Mouse (Mus musculus) intestine, embryonic 15.5 days (tissue): ENCODE results near the gene Sfta2. TPM values are rescaled to one million over a fixed set of nuclear protein-coding genes. Genes with fewer than 3 reads are reported as not detected.

Experiments used
- ATAC-seq: fragments of 200-750 bp; cut with Nextera tagmentation; 2 replicates; pipeline ENCODE4 v1.8.0; 2017; ENCODE audit warnings: moderate TSS enrichment, moderate library complexity
- H3K27ac ChIP-seq: fragments of 300-500 bp; sonication (generic); 2 replicates; pipeline ENCODE4 v1.5.1; 2015; ENCODE audit warnings: mild to moderate bottlenecking, inconsistent platforms
- H3K27me3 ChIP-seq: fragments of 300-500 bp; sonication (generic); replicated peaks from 2 replicates; pipeline ENCODE4 v1.6.1; 2015; ENCODE audit warnings: inconsistent platforms
- H3K36me3 ChIP-seq: fragments of 300-500 bp; sonication (generic); 2 replicates; pipeline ENCODE4 v1.6.1; 2015; ENCODE audit warnings: inconsistent platforms
- H3K4me1 ChIP-seq: fragments of 300-500 bp; sonication (generic); replicated peaks from 2 replicates; pipeline ENCODE4 v1.6.1; 2015; ENCODE audit warnings: inconsistent platforms
- H3K4me2 ChIP-seq: fragments of 300-500 bp; sonication (generic); replicated peaks from 2 replicates; pipeline ENCODE4 v1.6.1; 2015; ENCODE audit warnings: mild to moderate bottlenecking, inconsistent platforms
- H3K4me3 ChIP-seq: fragments of 300-500 bp; sonication (generic); replicated peaks from 2 replicates; pipeline ENCODE4 v1.5.1; 2015; ENCODE audit warnings: inconsistent platforms
- H3K9ac ChIP-seq: fragments of 300-500 bp; sonication (generic); 2 replicates; pipeline ENCODE4 v1.6.1; 2015; ENCODE audit warnings: inconsistent platforms
- H3K9me3 ChIP-seq: fragments of 300-500 bp; sonication (generic); 2 replicates; pipeline ENCODE4 v1.6.1; 2016; ENCODE audit warnings: inconsistent platforms
- WGBS: fragments of 180-500 bp; shearing (Covaris S2); methylation state at CpG from one replicate; pipeline ENCODE4 v1.1.7; 2015; 5-methylcytosine and 5-hydroxymethylcytosine counted together
- polyA plus RNA-seq: library from polyadenylated mRNA; unstranded; fragments of >200 nt; fragmentation: Nextera tagmentation; extraction: Ambion mirVana; gene quantifications from 2 replicates; pipeline ENCODE4 v1.2.1, GENCODE M21; 2015

The Sfta2 gene
- polyA plus RNA-seq, 1 experiment from 2014 or later: 2.8 TPM

- ATAC-seq: peak; percentile 49
- H3K4me3 ChIP-seq: no peak overlapping the region
- peak overlapping the region; percentile 94; the same call in 1 of the 2 replicates for H3K4me2 ChIP-seq
- no peaks in the 10 kb centered on the region for H3K27me3 ChIP-seq
- WGBS: 74% methylated on average over 17 of the region's 17 CpGs
- H3K9me3 ChIP-seq: no peaks in the 10 kb centered on the region
- H3K9ac ChIP-seq: no peak overlapping the region; the same call in 1 of the 2 replicates
- no peak overlapping the region for H3K27ac ChIP-seq
- H3K36me3 ChIP-seq: peaks cover 23% of the 10 kb centered on the region
- H3K4me1 ChIP-seq: peaks cover 7% of the 10 kb centered on the region; the same call in 1 of the 2 replicates
Measured at GRCm38 (mm10) chr17:35665957-35666515, 64.7 kb downstream of the Sfta2 start.

DNA sequence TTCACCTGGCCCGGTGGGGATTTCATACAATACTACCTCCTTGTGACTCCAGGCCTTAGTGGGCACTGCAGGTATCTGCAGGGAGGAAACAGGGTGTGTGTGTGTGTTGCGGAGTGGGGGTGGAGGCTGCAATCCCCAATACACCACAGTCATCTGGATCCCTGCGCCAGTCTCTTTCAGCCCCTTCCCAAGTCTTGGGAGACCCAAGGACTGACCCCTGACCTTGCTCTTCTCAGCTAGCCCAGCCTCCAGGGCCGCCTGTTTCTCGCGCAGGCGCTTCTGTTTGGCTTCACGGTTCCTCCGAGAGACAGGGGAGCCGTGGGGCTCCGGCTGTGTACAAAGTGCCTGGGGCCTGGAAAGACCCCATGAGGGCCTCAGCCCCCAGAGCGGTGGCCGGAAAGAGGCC is 65.5 kb downstream of the Sfta2 start:
- 5% methylated on average over 13 of the region's 13 CpGs for WGBS
- Histone ChIP-seq H3K36me3 (peaks cover 18% of the 10 kb centered on the region), H3K4me1 (peaks cover 7% of the 10 kb centered on the region; the same call in 1 of the 2 replicates), H3K4me3 (peak overlapping the region; percentile 72), H3K4me2 (peak overlapping the region; percentile 94), H3K27ac (peak overlapping the region; percentile 82), H3K9ac (peak overlapping the region; percentile 83), H3K9me3 (no peaks in the 10 kb centered on the region), H3K27me3 (no peaks in the 10 kb centered on the region)
- peak; percentile 60 for ATAC-seq

- Histone ChIP-seq H3K36me3 (peaks cover 18% of the 10 kb centered on the region), H3K4me2 (peak within 1 kb of the TSS; percentile 94), H3K9ac (peak within 1 kb of the TSS; percentile 83), H3K27me3 (no peaks in the 10 kb centered on the region), H3K4me1 (peaks cover 7% of the 10 kb centered on the region; the same call in 1 of the 2 replicates), H3K9me3 (no peaks in the 10 kb centered on the region), H3K4me3 (peak within 1 kb of the TSS; percentile 72), H3K27ac (peak within 1 kb of the TSS; percentile 84)
- ATAC-seq: peak; percentile 88
- WGBS: under 1% methylated on average over 61 of the region's 61 CpGs
Measured at GRCm38 (mm10) chr17:35667334-35668065, 66.2 kb downstream of the Sfta2 start, which contains the start of gene Vars2. TSS of gene Vars2 (minus strand) at chr17:35667592.

DNA sequence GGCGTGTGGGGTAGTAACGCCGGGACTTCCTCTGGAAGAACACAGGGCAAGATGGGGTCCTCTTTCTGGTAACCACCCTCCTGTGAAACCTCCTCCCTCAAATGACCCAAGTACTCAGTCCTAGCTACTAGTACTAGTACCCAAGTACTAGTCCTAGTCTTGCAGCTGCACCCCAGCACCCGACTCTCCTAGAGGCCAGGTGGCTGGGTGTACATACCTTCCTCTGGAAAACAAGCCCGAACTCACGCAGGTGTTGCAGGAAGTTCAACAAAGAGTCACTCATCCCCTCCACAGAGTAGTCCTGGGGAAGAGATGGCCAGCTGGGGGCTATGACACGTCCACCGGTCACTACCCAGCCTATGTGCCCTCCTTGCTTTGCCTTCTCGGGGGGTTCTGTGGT is 68.4 kb downstream of the Sfta2 start:
- Histone ChIP-seq H3K4me3 (no peak overlapping the region), H3K4me2 (no peak overlapping the region), H3K36me3 (peaks cover 4% of the 10 kb centered on the region; the same call in 1 of the 2 replicates), H3K27ac (no peak overlapping the region), H3K9ac (no peak overlapping the region), H3K9me3 (no peaks in the 10 kb centered on the region), H3K4me1 (peaks cover 12% of the 10 kb centered on the region), H3K27me3 (no peaks in the 10 kb centered on the region)
- no peak for ATAC-seq
- 94% methylated on average over 9 of the region's 9 CpGs for WGBS

GRCm38 (mm10) chr17:35671846-35672245 is 70.5 kb downstream of the Sfta2 start:
- no peaks in the 10 kb centered on the region for H3K27me3 ChIP-seq
- H3K4me2 ChIP-seq: no peak overlapping the region

GRCm38 (mm10) chr17:35672527-35672926 is 71.2 kb downstream of the Sfta2 start:
- Histone ChIP-seq H3K27ac (no peak overlapping the region), H3K27me3 (no peaks in the 10 kb centered on the region), H3K36me3 (peaks cover 4% of the 10 kb centered on the region; the same call in 1 of the 2 replicates), H3K4me3 (peak overlapping the region; percentile 71; the same call in 1 of the 2 replicates), H3K4me2 (peak overlapping the region; percentile 83; the same call in 1 of the 2 replicates), H3K4me1 (peaks cover 8% of the 10 kb centered on the region), H3K9me3 (no peaks in the 10 kb centered on the region), H3K9ac (no peak overlapping the region)
- 83% methylated on average over 6 of the region's 6 CpGs for WGBS
- no peak for ATAC-seq

More at GRCm38 (mm10) chr17:35671846-35672245, 70.5 kb downstream of the Sfta2 start:
- Histone ChIP-seq H3K4me3 (no peak overlapping the region), H3K9ac (no peak overlapping the region), H3K27ac (no peak overlapping the region), H3K4me1 (peaks cover 8% of the 10 kb centered on the region), H3K9me3 (no peaks in the 10 kb centered on the region), H3K36me3 (peaks cover 4% of the 10 kb centered on the region; the same call in 1 of the 2 replicates)
- 89% methylated on average over 6 of the region's 6 CpGs for WGBS
- ATAC-seq: no peak

DNA sequence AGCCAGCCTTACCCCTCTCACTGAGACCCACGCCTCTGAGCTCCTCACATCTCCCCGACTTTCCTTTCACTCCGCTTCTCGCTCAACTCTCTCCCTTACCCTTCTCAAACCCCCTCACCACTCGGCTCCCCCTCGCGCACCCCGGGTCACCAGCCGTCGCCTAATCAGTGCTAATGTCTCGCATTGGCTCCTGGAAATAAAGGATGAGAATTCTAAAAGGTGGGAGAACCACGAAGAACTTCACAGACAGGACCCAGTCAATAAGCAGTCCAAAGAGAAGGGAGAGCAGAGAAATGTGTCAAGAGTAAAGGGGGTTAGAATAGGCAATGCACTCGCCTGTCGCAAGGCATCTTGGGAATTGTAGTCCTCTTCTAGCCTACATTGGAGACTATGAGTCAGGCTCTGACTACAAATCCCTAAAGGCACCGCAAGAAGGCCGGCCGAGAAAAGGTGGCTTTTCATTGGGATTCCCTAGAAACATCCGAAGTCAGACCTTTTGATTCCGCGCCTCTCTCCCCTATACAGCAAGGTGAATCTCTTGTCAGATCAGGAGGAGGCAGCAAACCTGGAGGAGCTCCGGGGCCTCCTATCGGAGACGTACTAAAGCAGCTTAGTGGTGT is 72.2 kb downstream of the Sfta2 start, which contains the start of gene Gtf2h4:
Gene Gtf2h4 (minus strand): TSS at position 324 of the 620 bp plus-strand sequence.
- Histone ChIP-seq H3K27ac (no peak within 1 kb of the TSS), H3K4me3 (peak within 1 kb of the TSS; percentile 71), H3K4me1 (peaks cover 5% of the 10 kb centered on the region), H3K27me3 (no peaks in the 10 kb centered on the region), H3K36me3 (peaks cover 4% of the 10 kb centered on the region; the same call in 1 of the 2 replicates), H3K4me2 (peak within 1 kb of the TSS; percentile 83), H3K9me3 (no peaks in the 10 kb centered on the region), H3K9ac (peak within 1 kb of the TSS; percentile 94)
- peak; percentile 99 for ATAC-seq
- WGBS: under 1% methylated on average over 23 of the region's 23 CpGs

- Histone ChIP-seq H3K4me3 (no peak overlapping the region), H3K9ac (no peak overlapping the region), H3K9me3 (no peaks in the 10 kb centered on the region), H3K4me2 (no peak overlapping the region), H3K27ac (no peak overlapping the region), H3K36me3 (peaks cover 29% of the 10 kb centered on the region), H3K4me1 (no peaks in the 10 kb centered on the region), H3K27me3 (no peaks in the 10 kb centered on the region)
- WGBS: 36% methylated on average over 6 of the region's 6 CpGs
- no peak for ATAC-seq
Measured at GRCm38 (mm10) chr17:35680591-35680990, 79.2 kb downstream of the Sfta2 start.

GRCm38 (mm10) chr17:35681986-35682385 is 80.6 kb downstream of the Sfta2 start:
- Histone ChIP-seq H3K9ac (no peak overlapping the region), H3K4me1 (no peaks in the 10 kb centered on the region), H3K4me3 (no peak overlapping the region), H3K27me3 (no peaks in the 10 kb centered on the region), H3K27ac (no peak overlapping the region), H3K36me3 (peaks cover 43% of the 10 kb centered on the region), H3K4me2 (no peak overlapping the region), H3K9me3 (no peaks in the 10 kb centered on the region)
- ATAC-seq: no peak
- 86% methylated on average over 13 of the region's 13 CpGs for WGBS

DNA sequence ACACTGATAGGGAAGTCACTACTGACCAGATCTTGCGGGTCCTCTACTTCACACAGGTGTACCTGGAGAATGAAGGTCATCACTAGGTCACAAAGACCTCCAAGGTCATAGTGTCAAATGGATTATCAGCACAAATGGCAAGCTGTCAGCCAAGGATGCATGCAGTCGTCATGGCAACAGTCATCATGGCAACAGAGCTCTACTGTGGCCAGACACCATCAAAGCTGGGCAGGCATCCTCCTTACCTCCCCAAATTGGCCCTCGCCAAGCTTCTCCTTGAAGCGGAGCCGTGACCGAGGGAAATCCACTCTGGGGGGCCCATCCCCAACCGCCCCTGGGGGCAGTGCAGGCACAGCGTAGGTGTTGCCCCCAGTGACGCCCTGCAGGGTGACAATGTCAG is 83.7 kb downstream of the Sfta2 start:
- H3K36me3 ChIP-seq: peaks cover 64% of the 10 kb centered on the region
- no peak for ATAC-seq
- no peak overlapping the region for H3K4me2 ChIP-seq
- H3K9ac ChIP-seq: no peak overlapping the region
- H3K9me3 ChIP-seq: no peaks in the 10 kb centered on the region
- 73% methylated on average over 9 of the region's 9 CpGs for WGBS
- H3K4me1 ChIP-seq: no peaks in the 10 kb centered on the region
- H3K4me3 ChIP-seq: no peak overlapping the region
- no peaks in the 10 kb centered on the region for H3K27me3 ChIP-seq
- no peak overlapping the region for H3K27ac ChIP-seq

DNA sequence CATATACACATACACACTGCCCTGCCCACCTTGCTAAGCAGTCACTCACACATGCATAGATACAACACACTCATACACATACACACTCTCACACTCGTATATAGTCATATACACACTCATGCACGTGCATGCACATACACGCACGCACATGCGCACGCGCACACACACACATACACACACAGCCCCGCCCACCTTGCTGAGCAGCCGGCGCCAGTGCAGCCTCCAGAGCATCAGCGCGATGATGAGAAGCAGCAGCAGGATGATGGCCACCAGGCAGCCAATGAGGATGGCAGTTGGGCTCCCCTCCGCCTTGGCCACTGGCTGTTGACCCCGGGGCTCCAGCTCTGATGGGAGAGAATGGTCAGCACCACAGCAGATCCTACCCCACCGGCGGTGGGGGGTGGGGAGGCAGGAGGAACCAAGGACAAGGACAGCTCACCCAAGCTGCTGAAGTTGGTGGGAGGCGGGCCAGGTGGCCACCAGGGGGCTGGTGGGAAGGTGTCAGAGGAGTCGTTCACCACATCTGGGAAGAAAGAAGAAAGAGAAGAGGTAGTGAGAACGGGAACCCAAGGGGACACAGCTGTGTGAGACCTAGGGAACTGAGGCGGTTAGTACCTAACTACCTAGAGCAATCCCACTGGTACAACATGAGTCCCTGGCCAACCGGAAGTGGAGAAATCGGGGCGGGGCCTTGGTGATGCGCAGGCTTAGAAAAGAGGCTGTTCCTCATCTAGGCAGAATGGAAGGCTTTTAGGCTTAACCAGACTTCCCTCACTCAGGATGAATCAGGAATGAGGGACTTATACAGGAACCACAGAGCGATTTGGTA is 87.2 kb downstream of the Sfta2 start:
- Histone ChIP-seq H3K27ac (no peak overlapping the region), H3K4me3 (no peak overlapping the region), H3K4me1 (no peaks in the 10 kb centered on the region), H3K4me2 (no peak overlapping the region), H3K36me3 (peaks cover 79% of the 10 kb centered on the region), H3K27me3 (no peaks in the 10 kb centered on the region), H3K9ac (no peak overlapping the region), H3K9me3 (no peaks in the 10 kb centered on the region)
- WGBS: 85% methylated on average over 25 of the region's 25 CpGs
- no peak for ATAC-seq
